Mouse (Mus musculus): ENCODE measurements around the gene Anxa11. TPM values are rescaled to one million over a fixed set of nuclear protein-coding genes. Genes with fewer than 3 reads are reported as not detected.
A peak's percentile ranks its signal among the peaks of the same experiment; 100 is the strongest.

Gene Anxa11
- 4.3 and 5.5 TPM in 2 replicates for polyA plus RNA-seq (2014; fragmentation: Nextera tagmentation; extraction: Ambion mirVana)

- WGBS = under 1% methylated on average over 54 of the region's 54 CpGs
- peaks cover 24% of the 10 kb centered on the region for H3K27me3 ChIP-seq (ENCODE audit: control insufficient read depth, insufficient read depth, low read length)
Observed at GRCm38 (mm10) chr14:25841991-25842687, at the start of gene Anxa11. Gene Anxa11 (plus strand): TSS chr14:25842156.

GRCm38 (mm10) chr14:25794331-25794730, 47.6 kb upstream of the Anxa11 start:
- no peak overlapping the region for H3K4me3 ChIP-seq (ENCODE audit: low read depth, low read length)
- DNase-seq (ENCODE audit: low spot score) (no peak), ATAC-seq (ENCODE audit: low FRiP score) (no peak)
- 91% methylated on average over 2 of the region's 2 CpGs for WGBS
- H3K4me2 ChIP-seq (replicated peaks; ENCODE audit: low read depth, low read length) = no peak overlapping the region
- no peaks in the 10 kb centered on the region for H3K27me3 ChIP-seq (ENCODE audit: control insufficient read depth, insufficient read depth, low read length)
- H3K9ac ChIP-seq (ENCODE audit: low read depth, low read length) = no peak overlapping the region
- H3K4me1 ChIP-seq (replicated peaks; ENCODE audit: control insufficient read depth, insufficient read depth, low read length) = no peaks in the 10 kb centered on the region; the same call in 1 of the 2 replicates
- H3K9me3 ChIP-seq (ENCODE audit: control insufficient read depth, low read length) = no peaks in the 10 kb centered on the region
- H3K27ac ChIP-seq (ENCODE audit: low read depth, low read length) = no peak overlapping the region
- H3K36me3 ChIP-seq (ENCODE audit: control insufficient read depth, insufficient read depth, low read length) = no peaks in the 10 kb centered on the region

More at GRCm38 (mm10) chr14:25841991-25842687, at the start of gene Anxa11:
- Histone ChIP-seq H3K9ac (ENCODE audit: low read depth, low read length) (peak within 1 kb of the TSS; percentile 44; the same call in 1 of the 2 replicates), H3K4me2 (replicated peaks; ENCODE audit: low read depth, low read length) (peak within 1 kb of the TSS; percentile 96), H3K4me3 (ENCODE audit: low read depth, low read length) (peak within 1 kb of the TSS; percentile 58), H3K36me3 (ENCODE audit: control insufficient read depth, insufficient read depth, low read length) (no peaks in the 10 kb centered on the region), H3K27ac (ENCODE audit: low read depth, low read length) (no peak within 1 kb of the TSS), H3K4me1 (replicated peaks; ENCODE audit: control insufficient read depth, insufficient read depth, low read length) (no peaks in the 10 kb centered on the region; the same call in none of the 2 replicates), H3K9me3 (ENCODE audit: control insufficient read depth, low read length) (no peaks in the 10 kb centered on the region)
- peak; percentile 60 for ATAC-seq (ENCODE audit: low FRiP score)
- DNase-seq (ENCODE audit: low spot score) = peak; percentile 81

- H3K27ac ChIP-seq (ENCODE audit: low read depth, low read length) = peak overlapping the region; percentile 54; the same call in 1 of the 2 replicates
- no peak overlapping the region for H3K4me2 ChIP-seq (replicated peaks; ENCODE audit: low read depth, low read length)
- DNase-seq (ENCODE audit: low spot score) = no peak
- H3K27me3 ChIP-seq (ENCODE audit: control insufficient read depth, insufficient read depth, low read length) = 0 out of 2 replicates have a peak, but pooled peaks cover 2% of the 10 kb centered on the region
- H3K4me3 ChIP-seq (ENCODE audit: low read depth, low read length) = no peak overlapping the region
- ATAC-seq (ENCODE audit: low FRiP score) = no peak
- H3K9ac ChIP-seq (ENCODE audit: low read depth, low read length) = no peak overlapping the region
- H3K4me1 ChIP-seq (replicated peaks; ENCODE audit: control insufficient read depth, insufficient read depth, low read length) = no peaks in the 10 kb centered on the region; the same call in 1 of the 2 replicates
- 82% methylated on average over 6 of the region's 6 CpGs for WGBS
- no peaks in the 10 kb centered on the region for H3K36me3 ChIP-seq (ENCODE audit: control insufficient read depth, insufficient read depth, low read length)
- no peaks in the 10 kb centered on the region for H3K9me3 ChIP-seq (ENCODE audit: control insufficient read depth, low read length)
Observed at GRCm38 (mm10) chr14:25795067-25795466, 46.9 kb upstream of the Anxa11 start.

- no peaks in the 10 kb centered on the region for H3K9me3 ChIP-seq (ENCODE audit: control insufficient read depth, low read length)
- no peaks in the 10 kb centered on the region for H3K36me3 ChIP-seq (ENCODE audit: control insufficient read depth, insufficient read depth, low read length)
- 36% methylated on average over 10 of the region's 10 CpGs for WGBS
- no peak overlapping the region for H3K4me2 ChIP-seq (replicated peaks; ENCODE audit: low read depth, low read length)
- no peaks in the 10 kb centered on the region; the same call in 1 of the 2 replicates for H3K4me1 ChIP-seq (replicated peaks; ENCODE audit: control insufficient read depth, insufficient read depth, low read length)
- no peak overlapping the region for H3K27ac ChIP-seq (ENCODE audit: low read depth, low read length)
- 0 out of 2 replicates have a peak, but pooled peaks cover 2% of the 10 kb centered on the region for H3K27me3 ChIP-seq (ENCODE audit: control insufficient read depth, insufficient read depth, low read length)
- H3K9ac ChIP-seq (ENCODE audit: low read depth, low read length) = no peak overlapping the region
- no peak for ATAC-seq (ENCODE audit: low FRiP score)
- H3K4me3 ChIP-seq (ENCODE audit: low read depth, low read length) = no peak overlapping the region
- DNase-seq (ENCODE audit: low spot score) = peak; percentile 54
Observed at GRCm38 (mm10) chr14:25795561-25796174, 46.3 kb upstream of the Anxa11 start.

GRCm38 (mm10) chr14:25796619-25797018, 45.3 kb upstream of the Anxa11 start:
- H3K4me2 ChIP-seq (replicated peaks; ENCODE audit: low read depth, low read length) = no peak overlapping the region
- ATAC-seq (ENCODE audit: low FRiP score) (no peak), DNase-seq (ENCODE audit: low spot score) (no peak)
- H3K27ac ChIP-seq (ENCODE audit: low read depth, low read length) = no peak overlapping the region
- WGBS = 59% methylated on average over 7 of the region's 7 CpGs
- H3K9ac ChIP-seq (ENCODE audit: low read depth, low read length) = no peak overlapping the region
- H3K4me1 ChIP-seq (replicated peaks; ENCODE audit: control insufficient read depth, insufficient read depth, low read length) = no peaks in the 10 kb centered on the region; the same call in 1 of the 2 replicates
- H3K4me3 ChIP-seq (ENCODE audit: low read depth, low read length) = no peak overlapping the region
- H3K36me3 ChIP-seq (ENCODE audit: control insufficient read depth, insufficient read depth, low read length) = no peaks in the 10 kb centered on the region
- H3K27me3 ChIP-seq (ENCODE audit: control insufficient read depth, insufficient read depth, low read length) = 0 out of 2 replicates have a peak, but pooled peaks cover 2% of the 10 kb centered on the region
- H3K9me3 ChIP-seq (ENCODE audit: control insufficient read depth, low read length) = no peaks in the 10 kb centered on the region

GRCm38 (mm10) chr14:25800166-25800960, 41.6 kb upstream of the Anxa11 start:
- 32% methylated on average over 19 of the region's 19 CpGs for WGBS
- DNase-seq (ENCODE audit: low spot score) (peak; percentile 92), ATAC-seq (ENCODE audit: low FRiP score) (no peak)
- Histone ChIP-seq H3K4me3 (ENCODE audit: low read depth, low read length) (no peak overlapping the region), H3K36me3 (ENCODE audit: control insufficient read depth, insufficient read depth, low read length) (no peaks in the 10 kb centered on the region), H3K9me3 (ENCODE audit: control insufficient read depth, low read length) (no peaks in the 10 kb centered on the region), H3K27ac (ENCODE audit: low read depth, low read length) (no peak overlapping the region), H3K4me2 (replicated peaks; ENCODE audit: low read depth, low read length) (no peak overlapping the region), H3K9ac (ENCODE audit: low read depth, low read length) (no peak overlapping the region), H3K27me3 (ENCODE audit: control insufficient read depth, insufficient read depth, low read length) (0 out of 2 replicates have a peak, but pooled peaks cover 2% of the 10 kb centered on the region), H3K4me1 (replicated peaks; ENCODE audit: control insufficient read depth, insufficient read depth, low read length) (no peaks in the 10 kb centered on the region; the same call in 1 of the 2 replicates)

DNA sequence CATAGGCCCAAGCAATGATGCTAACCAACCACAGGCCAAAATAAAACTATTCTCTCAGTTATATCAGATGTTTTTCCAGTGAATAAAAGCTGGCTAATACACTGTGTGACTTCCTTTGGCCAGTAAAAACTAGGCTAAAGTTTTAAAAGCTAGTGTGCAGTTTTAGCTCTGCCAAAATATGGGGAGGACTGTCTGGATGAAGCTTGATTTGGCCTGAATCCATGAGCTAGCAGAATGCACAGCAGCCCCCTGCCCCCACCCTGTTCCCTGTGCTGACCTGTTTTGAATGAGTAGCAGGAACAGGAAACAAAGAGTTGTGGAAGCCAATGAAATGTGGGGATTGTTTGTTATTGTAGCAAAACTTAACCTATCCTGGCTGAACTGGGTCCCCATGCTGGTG, 39.4 kb upstream of the Anxa11 start:
- H3K27ac ChIP-seq (ENCODE audit: low read depth, low read length) = no peak overlapping the region
- no peaks in the 10 kb centered on the region for H3K4me1 ChIP-seq (replicated peaks; ENCODE audit: control insufficient read depth, insufficient read depth, low read length)
- no peaks in the 10 kb centered on the region for H3K36me3 ChIP-seq (ENCODE audit: control insufficient read depth, insufficient read depth, low read length)
- H3K9ac ChIP-seq (ENCODE audit: low read depth, low read length) = no peak overlapping the region
- H3K9me3 ChIP-seq (ENCODE audit: control insufficient read depth, low read length) = no peaks in the 10 kb centered on the region
- no peak overlapping the region for H3K4me2 ChIP-seq (replicated peaks; ENCODE audit: low read depth, low read length)
- 0 out of 2 replicates have a peak, but pooled peaks cover 2% of the 10 kb centered on the region for H3K27me3 ChIP-seq (ENCODE audit: control insufficient read depth, insufficient read depth, low read length)
- ATAC-seq (ENCODE audit: low FRiP score) (no peak), DNase-seq (ENCODE audit: low spot score) (no peak)
- no peak overlapping the region for H3K4me3 ChIP-seq (ENCODE audit: low read depth, low read length)

DNA sequence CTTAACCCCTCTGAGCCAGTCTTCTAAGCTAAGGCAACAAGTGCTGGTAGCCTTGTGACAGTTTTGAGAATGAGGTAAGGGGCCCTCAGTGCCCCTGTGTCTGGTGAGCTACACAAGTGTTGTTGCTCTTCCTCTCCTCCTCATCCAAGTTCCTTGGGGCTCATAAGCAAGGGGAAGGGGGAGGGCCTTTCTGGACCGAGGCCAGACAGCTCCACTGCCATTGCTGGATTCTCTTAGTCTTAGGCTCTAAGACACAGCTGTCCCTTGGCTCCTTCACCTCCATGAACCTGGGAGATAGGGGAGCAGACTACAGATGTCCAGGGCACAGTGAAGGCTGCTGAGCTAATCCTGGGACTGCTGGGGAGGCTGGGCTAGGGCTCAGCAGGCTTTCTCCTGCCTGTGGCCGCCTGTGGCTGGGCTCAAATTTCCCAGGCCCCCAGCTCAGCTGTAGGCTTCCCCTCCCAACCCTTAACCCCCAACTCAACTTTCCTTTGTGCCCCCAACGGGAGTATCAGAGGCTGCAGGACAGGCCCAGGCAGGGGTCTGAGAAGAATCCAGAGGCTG, 38.6 kb upstream of the Anxa11 start:
- Histone ChIP-seq H3K27ac (ENCODE audit: low read depth, low read length) (no peak overlapping the region), H3K4me3 (ENCODE audit: low read depth, low read length) (no peak overlapping the region), H3K4me1 (replicated peaks; ENCODE audit: control insufficient read depth, insufficient read depth, low read length) (no peaks in the 10 kb centered on the region), H3K36me3 (ENCODE audit: control insufficient read depth, insufficient read depth, low read length) (no peaks in the 10 kb centered on the region), H3K9me3 (ENCODE audit: control insufficient read depth, low read length) (no peaks in the 10 kb centered on the region), H3K27me3 (ENCODE audit: control insufficient read depth, insufficient read depth, low read length) (0 out of 2 replicates have a peak, but pooled peaks cover 2% of the 10 kb centered on the region), H3K4me2 (replicated peaks; ENCODE audit: low read depth, low read length) (no peak overlapping the region), H3K9ac (ENCODE audit: low read depth, low read length) (no peak overlapping the region)
- ATAC-seq (ENCODE audit: low FRiP score) (no peak), DNase-seq (ENCODE audit: low spot score) (no peak)
- 40% methylated on average over 3 of the region's 3 CpGs for WGBS

All from hindbrain, embryonic 11.5 days (tissue).